Mouse (Mus musculus) thymus, postnatal 4 days (tissue): ENCODE results near the gene 1700017N19Rik.
"Not testable (repeated sequence)": the region's sequence is repeated elsewhere in the genome, so short reads cannot be mapped to it uniquely, and the experiment has no call there.

Source experiments
- DNase-seq: peaks from one replicate; pipeline ENCODE4 v3.0.0; 2021

The 1700017N19Rik gene

GRCm38 (mm10) chr10:100590323-100590722 is at the start of gene 1700017N19Rik, which contains the start of gene 4930430F08Rik:
Gene 1700017N19Rik (plus strand): TSS chr10:100590484.
Gene 4930430F08Rik (minus strand): TSS chr10:100590423.
- no peak for DNase-seq

- DNase-seq: no peak
Observed at GRCm38 (mm10) chr10:100556566-100557175, 33.6 kb upstream of the 1700017N19Rik start.

GRCm38 (mm10) chr10:100560194-100560883 is 29.9 kb upstream of the 1700017N19Rik start:
- not testable (repeated sequence) for DNase-seq

- no peak for DNase-seq
Observed at GRCm38 (mm10) chr10:100564112-100564511, 26.2 kb upstream of the 1700017N19Rik start.

- DNase-seq: no peak
Observed at GRCm38 (mm10) chr10:100571707-100572106, 18.6 kb upstream of the 1700017N19Rik start.

- DNase-seq: no peak
Observed at GRCm38 (mm10) chr10:100574505-100575149, 15.7 kb upstream of the 1700017N19Rik start.

GRCm38 (mm10) chr10:100575294-100575693 is 15.0 kb upstream of the 1700017N19Rik start:
- DNase-seq: no peak

- DNase-seq: no peak
Observed at GRCm38 (mm10) chr10:100584178-100584577, 6.1 kb upstream of the 1700017N19Rik start.

GRCm38 (mm10) chr10:100588524-100588923 is 1.8 kb upstream of the 1700017N19Rik start:
- no peak for DNase-seq

GRCm38 (mm10) chr10:100588932-100589388 is 1.3 kb upstream of the 1700017N19Rik start:
- DNase-seq: peak; percentile 92

- DNase-seq: no peak
Observed at GRCm38 (mm10) chr10:100598339-100598738, 8.1 kb downstream of the 1700017N19Rik start.

- no peak for DNase-seq
Observed at GRCm38 (mm10) chr10:100603511-100603910, 13.2 kb downstream of the 1700017N19Rik start.

- DNase-seq: no peak
Observed at GRCm38 (mm10) chr10:100604254-100604653, 14.0 kb downstream of the 1700017N19Rik start.

GRCm38 (mm10) chr10:100617233-100617903 is 27.1 kb downstream of the 1700017N19Rik start:
- DNase-seq: no peak

- no peak for DNase-seq
Observed at GRCm38 (mm10) chr10:100619474-100619873, 29.2 kb downstream of the 1700017N19Rik start.

GRCm38 (mm10) chr10:100620040-100620439 is 29.8 kb downstream of the 1700017N19Rik start:
- DNase-seq: no peak

- no peak for DNase-seq
Observed at GRCm38 (mm10) chr10:100622494-100622893, 32.2 kb downstream of the 1700017N19Rik start.

- peak; percentile 65 for DNase-seq
Observed at GRCm38 (mm10) chr10:100629762-100630438, 39.6 kb downstream of the 1700017N19Rik start.

- no peak for DNase-seq
Observed at GRCm38 (mm10) chr10:100642887-100643286, 52.6 kb downstream of the 1700017N19Rik start.

GRCm38 (mm10) chr10:100645331-100645935 is 55.1 kb downstream of the 1700017N19Rik start:
- no peak for DNase-seq

GRCm38 (mm10) chr10:100654183-100654582 is 63.9 kb downstream of the 1700017N19Rik start:
- no peak for DNase-seq
